Mouse (Mus musculus): ENCODE data around the gene Iars2.

DNA sequence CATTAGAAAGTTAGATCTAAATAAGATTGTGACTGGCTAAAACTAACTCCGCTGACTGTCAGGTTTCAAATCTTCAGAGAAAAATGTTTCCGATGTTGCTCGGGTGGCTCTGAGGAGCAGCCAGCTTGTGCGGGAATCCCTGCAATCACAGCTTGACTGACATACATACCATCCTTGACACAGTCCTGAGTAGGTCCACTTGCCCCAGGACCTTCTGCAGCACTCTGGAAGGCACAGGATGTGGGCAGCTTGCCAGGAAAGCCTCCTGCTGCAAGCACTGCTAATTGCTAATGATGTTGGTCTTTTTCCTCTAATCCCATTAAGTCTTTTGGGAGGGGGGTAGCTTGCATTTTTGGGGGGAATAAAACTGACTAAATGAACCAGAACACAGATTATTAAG is 44.0 kb downstream of the Iars2 start:
- TF ChIP-seq CTCF (IDR thresholded peaks at IDR 0.05; ENCODE audit: low read depth, low read length) (no peak), POLR2A (IDR thresholded peaks at IDR 0.05; ENCODE audit: borderline replicate concordance, low read depth, low read length) (no peak)
